Mouse (Mus musculus) lung, adult 10 weeks (tissue): ENCODE measurements around the gene Impg2. TPM values are rescaled to one million over a fixed set of nuclear protein-coding genes. Genes with fewer than 3 reads are reported as not detected.

Source experiments
- polyA plus RNA-seq: library from polyadenylated mRNA; stranded (reverse); fragments of 350-450 nt; fragmentation: Illumina TruSeq; extraction: RNeasy Lipid Tissue Mini Kit (QIAGEN cat#74804); gene quantifications from one replicate; pipeline ENCODE4 v1.2.3, GENCODE M21; 2014; ENCODE audit warnings: low read depth, low replicate concordance; ENCODE audit not compliant: insufficient read depth

Gene Impg2
- 0.12 TPM for polyA plus RNA-seq

GRCm38 (mm10) chr16:56204051-56204450 is at the start of gene Impg2:
TSS of gene Impg2 (plus strand) at chr16:56204313.

Other genes starting within 250 kb of the Impg2 start
- 852 TPM for gene Rpl24, start 238.0 kb upstream of the Impg2 start, polyA plus RNA-seq
- 6.5 TPM for gene Zbtb11, start 230.4 kb upstream of the Impg2 start, polyA plus RNA-seq
- 88.2 TPM for gene Pcnp, start 174.6 kb upstream of the Impg2 start, polyA plus RNA-seq
- 7.2 TPM for gene Trmt10c, start 166.5 kb upstream of the Impg2 start, polyA plus RNA-seq
- 5.5 TPM for gene Senp7, start 156.0 kb upstream of the Impg2 start, polyA plus RNA-seq